Mouse (Mus musculus) liver, embryonic 13.5 days (tissue): ENCODE data around the gene Ccdc107. TPM values are rescaled to one million over a fixed set of nuclear protein-coding genes. Genes with fewer than 3 reads are reported as not detected.
A peak's percentile ranks its signal among the peaks of the same experiment; 100 is the strongest.

Experiments
- ATAC-seq: fragments of 200-750 bp; cut with Nextera tagmentation; 2 replicates; pipeline ENCODE4 v1.8.0; 2017; ENCODE audit warnings: low read depth, mild to moderate bottlenecking, moderate number of reproducible peaks, moderate library complexity
- DNase-seq: peaks from one replicate; pipeline ENCODE4 v3.0.0; 2022
- H3K27ac ChIP-seq: fragments of 300-500 bp; sonication (generic); 2 replicates; pipeline ENCODE4 v1.5.1; 2015; ENCODE audit warnings: moderate library complexity, mild to moderate bottlenecking, inconsistent platforms
- H3K27me3 ChIP-seq: fragments of 300-500 bp; sonication (generic); 2 replicates; pipeline ENCODE4 v1.6.1; 2015; ENCODE audit warnings: mild to moderate bottlenecking, inconsistent platforms
- H3K36me3 ChIP-seq: fragments of 300-500 bp; sonication (generic); 2 replicates; pipeline ENCODE4 v1.6.1; 2015; ENCODE audit warnings: mild to moderate bottlenecking, inconsistent platforms
- H3K4me1 ChIP-seq: fragments of 300-500 bp; sonication (generic); replicated peaks from 2 replicates; pipeline ENCODE4 v1.6.1; 2015; ENCODE audit warnings: inconsistent platforms
- H3K4me2 ChIP-seq: fragments of 300-500 bp; sonication (generic); 2 replicates; pipeline ENCODE4 v1.6.1; 2015; ENCODE audit warnings: inconsistent platforms, mild to moderate bottlenecking, moderate library complexity
- H3K4me3 ChIP-seq: fragments of 300-500 bp; sonication (generic); replicated peaks from 2 replicates; pipeline ENCODE4 v1.5.1; 2015; ENCODE audit warnings: mild to moderate bottlenecking, inconsistent platforms
- H3K9ac ChIP-seq: fragments of 300-500 bp; sonication (generic); 2 replicates; pipeline ENCODE4 v1.6.1; 2015; ENCODE audit warnings: mild to moderate bottlenecking, inconsistent platforms
- H3K9me3 ChIP-seq: fragments of 300-500 bp; sonication (generic); replicated peaks from 2 replicates; pipeline ENCODE4 v1.6.1; 2016; ENCODE audit warnings: inconsistent platforms
- WGBS: fragments of 180-500 bp; shearing (Covaris S2); methylation state at CpG from one replicate; pipeline ENCODE4 v1.1.7; 2015; ENCODE audit not compliant: insufficient replicate concordance; 5-methylcytosine and 5-hydroxymethylcytosine counted together
- polyA plus RNA-seq: library from polyadenylated mRNA; unstranded; fragments of >200 nt; fragmentation: Nextera tagmentation; extraction: Ambion mirVana; gene quantifications from 2 replicates; pipeline ENCODE4 v1.2.1, GENCODE M21; 2015

Gene Ccdc107
- polyA plus RNA-seq, 1 experiment from 2014 or later, result 34.2 TPM

GRCm38 (mm10) chr4:43489611-43490010 lies 3.1 kb upstream of the Ccdc107 start:
- DNase-seq, result no peak
- 74% methylated on average over 3 of the region's 3 CpGs for WGBS

GRCm38 (mm10) chr4:43490801-43491200 lies 1.9 kb upstream of the Ccdc107 start:
- Histone ChIP-seq H3K27ac (no peak overlapping the region; the same call in 1 of the 2 replicates), H3K36me3 (peaks cover 8% of the 10 kb centered on the region), H3K9me3 (no peaks in the 10 kb centered on the region), H3K4me2 (peak overlapping the region; percentile 15), H3K4me3 (no peak overlapping the region), H3K27me3 (no peaks in the 10 kb centered on the region), H3K9ac (no peak overlapping the region), H3K4me1 (peaks cover 48% of the 10 kb centered on the region)
- peak; percentile 37 for DNase-seq
- 54% methylated on average over 5 of the region's 5 CpGs for WGBS
- 0 out of 2 replicates have a peak, but pooled peaks have one; percentile 6 for ATAC-seq

More at GRCm38 (mm10) chr4:43489611-43490010, 3.1 kb upstream of the Ccdc107 start:
- H3K4me2 ChIP-seq, result no peak overlapping the region
- no peaks in the 10 kb centered on the region for H3K9me3 ChIP-seq
- no peak overlapping the region for H3K4me3 ChIP-seq
- no peak overlapping the region for H3K27ac ChIP-seq
- H3K27me3 ChIP-seq, result no peaks in the 10 kb centered on the region
- ATAC-seq, result no peak
- no peak overlapping the region for H3K9ac ChIP-seq
- peaks cover 36% of the 10 kb centered on the region for H3K4me1 ChIP-seq
- H3K36me3 ChIP-seq, result no peaks in the 10 kb centered on the region

DNA sequence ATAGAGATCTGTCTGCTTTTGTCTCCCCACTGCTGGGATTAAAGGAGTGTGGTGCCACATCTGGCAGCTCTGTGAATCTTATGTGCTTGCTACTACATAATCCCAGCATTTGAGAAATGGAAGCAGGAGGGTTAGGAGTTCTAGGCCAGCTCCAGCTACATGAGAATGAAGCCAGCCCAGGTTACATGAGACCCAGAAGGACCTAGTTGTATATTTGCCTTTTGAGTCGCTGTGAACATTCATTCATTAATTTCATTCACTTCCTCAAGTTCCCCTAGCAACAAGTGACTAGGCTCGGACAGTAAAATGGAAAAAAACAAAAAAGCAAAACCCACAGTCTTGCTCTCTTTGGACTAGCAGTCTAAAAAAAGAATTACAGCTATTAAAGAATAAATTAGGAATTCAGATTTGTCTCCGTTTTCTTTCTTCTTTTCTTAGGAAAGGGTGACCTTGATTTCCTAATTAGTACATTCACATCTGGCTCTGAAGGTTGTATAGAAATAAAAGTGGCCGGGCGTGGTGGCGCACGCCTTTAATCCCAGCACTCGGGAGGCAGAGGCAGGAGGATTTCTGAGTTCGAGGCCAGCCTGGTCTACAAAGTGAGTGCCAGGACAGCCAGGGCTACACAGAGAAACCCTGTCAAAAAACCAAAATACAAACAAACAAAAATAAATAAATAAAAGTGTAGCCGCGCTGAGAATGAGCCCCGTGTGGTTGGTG lies 439 bp upstream of the Ccdc107 start:
- no peaks in the 10 kb centered on the region for H3K9me3 ChIP-seq
- H3K4me3 ChIP-seq, result peak overlapping the region; percentile 31
- WGBS, result 37% methylated on average over 12 of the region's 12 CpGs
- peaks cover 23% of the 10 kb centered on the region for H3K36me3 ChIP-seq
- H3K27me3 ChIP-seq, result no peaks in the 10 kb centered on the region
- ATAC-seq (no peak), DNase-seq (no peak)
- peak overlapping the region; percentile 66 for H3K27ac ChIP-seq
- H3K4me1 ChIP-seq, result peaks cover 60% of the 10 kb centered on the region
- peak overlapping the region; percentile 88; the same call in 1 of the 2 replicates for H3K9ac ChIP-seq
- peak overlapping the region; percentile 59 for H3K4me2 ChIP-seq

GRCm38 (mm10) chr4:43493186-43493845 lies 616 bp downstream of the Ccdc107 start:
- Histone ChIP-seq H3K4me2 (peak overlapping the region; percentile 87), H3K36me3 (peaks cover 30% of the 10 kb centered on the region), H3K9ac (peak overlapping the region; percentile 88), H3K4me3 (peak overlapping the region; percentile 81), H3K27ac (peak overlapping the region; percentile 82), H3K4me1 (peaks cover 71% of the 10 kb centered on the region), H3K9me3 (no peaks in the 10 kb centered on the region), H3K27me3 (no peaks in the 10 kb centered on the region)
- under 1% methylated on average over 47 of the region's 47 CpGs for WGBS
- ATAC-seq (peak; percentile 79), DNase-seq (peak; percentile 96)

DNA sequence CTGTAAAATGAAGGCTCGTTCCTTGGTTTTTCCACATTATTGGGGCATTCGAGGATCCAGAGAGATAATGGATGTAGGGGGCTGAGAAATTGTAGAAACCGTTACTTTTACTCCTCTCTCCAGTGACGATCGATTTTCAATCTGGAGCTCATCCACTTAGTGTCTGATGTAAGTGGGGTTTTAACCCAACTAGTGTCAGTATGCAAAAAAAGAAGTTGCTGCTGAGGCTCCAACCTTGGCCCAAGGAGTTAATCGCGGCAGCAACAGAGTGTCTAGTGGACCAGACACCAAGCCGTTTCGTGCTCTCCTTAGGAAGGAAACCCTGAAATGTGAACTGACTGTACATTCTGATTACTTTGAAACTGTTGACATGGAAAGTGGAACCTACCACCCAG lies 1.1 kb downstream of the Ccdc107 start:
- H3K27me3 ChIP-seq, result no peaks in the 10 kb centered on the region
- H3K4me1 ChIP-seq, result peaks cover 75% of the 10 kb centered on the region

GRCm38 (mm10) chr4:43496587-43496986 lies 3.9 kb downstream of the Ccdc107 start:
- Histone ChIP-seq H3K4me1 (peaks cover 64% of the 10 kb centered on the region), H3K4me3 (no peak overlapping the region), H3K4me2 (no peak overlapping the region), H3K9ac (no peak overlapping the region), H3K36me3 (peaks cover 30% of the 10 kb centered on the region), H3K27me3 (no peaks in the 10 kb centered on the region; the same call in 1 of the 2 replicates), H3K9me3 (no peaks in the 10 kb centered on the region), H3K27ac (no peak overlapping the region)
- no peak for DNase-seq
- ATAC-seq, result no peak
- 67% methylated on average over 6 of the region's 6 CpGs for WGBS

More for the DNA sequence above, 1.1 kb downstream of the Ccdc107 start:
- no peaks in the 10 kb centered on the region for H3K9me3 ChIP-seq
- peak overlapping the region; percentile 87 for H3K4me2 ChIP-seq
- peak overlapping the region; percentile 88 for H3K9ac ChIP-seq
- H3K27ac ChIP-seq, result peak overlapping the region; percentile 82
- H3K36me3 ChIP-seq, result peaks cover 30% of the 10 kb centered on the region
- peak overlapping the region; percentile 81 for H3K4me3 ChIP-seq
- DNase-seq, result no peak
- ATAC-seq, result no peak
- WGBS, result 2% methylated on average over 9 of the region's 9 CpGs

GRCm38 (mm10) chr4:43497405-43497804 lies 4.7 kb downstream of the Ccdc107 start:
- Histone ChIP-seq H3K4me1 (peaks cover 58% of the 10 kb centered on the region), H3K9ac (peak overlapping the region; percentile 89), H3K27ac (no peak overlapping the region), H3K9me3 (no peaks in the 10 kb centered on the region), H3K4me3 (peak overlapping the region; percentile 80), H3K36me3 (peaks cover 30% of the 10 kb centered on the region), H3K4me2 (peak overlapping the region; percentile 78), H3K27me3 (no peaks in the 10 kb centered on the region; the same call in 1 of the 2 replicates)
- no peak for DNase-seq
- WGBS, result 89% methylated on average over 8 of the region's 8 CpGs
- no peak for ATAC-seq

DNA sequence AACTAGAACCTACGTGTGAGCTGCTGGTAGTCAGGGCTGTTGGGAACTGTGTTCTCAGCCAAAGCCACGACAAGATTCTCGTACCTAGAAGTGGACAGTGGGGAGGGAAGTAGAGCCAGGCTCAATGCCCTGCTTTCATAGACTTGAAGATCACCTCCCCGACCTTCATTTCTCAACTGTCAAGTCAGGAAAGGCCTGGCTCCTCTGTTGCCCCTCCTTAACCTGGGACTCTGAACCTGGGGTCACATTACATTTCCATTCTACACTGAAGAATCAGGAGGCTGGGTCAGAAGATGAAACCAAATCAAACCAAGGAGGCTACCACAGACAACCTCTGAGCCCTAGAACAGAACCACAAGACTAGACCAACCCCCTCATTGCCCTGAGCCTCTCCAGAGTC lies 5.2 kb downstream of the Ccdc107 start:
- Histone ChIP-seq H3K27me3 (no peaks in the 10 kb centered on the region; the same call in 1 of the 2 replicates), H3K36me3 (peaks cover 30% of the 10 kb centered on the region), H3K27ac (0 out of 2 replicates have a peak overlapping the region, but pooled peaks have one; percentile 9), H3K4me3 (peak overlapping the region; percentile 80), H3K9me3 (no peaks in the 10 kb centered on the region), H3K4me2 (peak overlapping the region; percentile 78), H3K4me1 (peaks cover 57% of the 10 kb centered on the region), H3K9ac (peak overlapping the region; percentile 89)
- DNase-seq (no peak), ATAC-seq (no peak)
- WGBS, result 61% methylated on average over 4 of the region's 4 CpGs

- Histone ChIP-seq H3K4me3 (peak overlapping the region; percentile 80), H3K9ac (peak overlapping the region; percentile 89), H3K36me3 (peaks cover 30% of the 10 kb centered on the region), H3K4me1 (peaks cover 59% of the 10 kb centered on the region), H3K27ac (peak overlapping the region; percentile 80), H3K9me3 (no peaks in the 10 kb centered on the region), H3K4me2 (peak overlapping the region; percentile 78), H3K27me3 (no peaks in the 10 kb centered on the region; the same call in 1 of the 2 replicates)
- no peak for DNase-seq
- WGBS, result 6% methylated on average over 8 of the region's 8 CpGs
- ATAC-seq, result peak; percentile 57
Observed at GRCm38 (mm10) chr4:43498983-43499382, 6.3 kb downstream of the Ccdc107 start.

- Histone ChIP-seq H3K4me2 (peak within 1 kb of the TSS; percentile 78), H3K4me3 (peak within 1 kb of the TSS; percentile 80), H3K9ac (peak within 1 kb of the TSS; percentile 89), H3K27me3 (no peaks in the 10 kb centered on the region; the same call in 1 of the 2 replicates), H3K36me3 (peaks cover 30% of the 10 kb centered on the region), H3K4me1 (peaks cover 59% of the 10 kb centered on the region), H3K9me3 (no peaks in the 10 kb centered on the region), H3K27ac (peak within 1 kb of the TSS; percentile 80)
- WGBS, result 7% methylated on average over 50 of the region's 50 CpGs
- DNase-seq (peak; percentile 85), ATAC-seq (peak; percentile 91)
Observed at GRCm38 (mm10) chr4:43499407-43500333, 7.0 kb downstream of the Ccdc107 start, which contains the start of gene Arhgef39. Gene Arhgef39 (minus strand): TSS chr4:43499695.
